In the genomic region with DNA sequence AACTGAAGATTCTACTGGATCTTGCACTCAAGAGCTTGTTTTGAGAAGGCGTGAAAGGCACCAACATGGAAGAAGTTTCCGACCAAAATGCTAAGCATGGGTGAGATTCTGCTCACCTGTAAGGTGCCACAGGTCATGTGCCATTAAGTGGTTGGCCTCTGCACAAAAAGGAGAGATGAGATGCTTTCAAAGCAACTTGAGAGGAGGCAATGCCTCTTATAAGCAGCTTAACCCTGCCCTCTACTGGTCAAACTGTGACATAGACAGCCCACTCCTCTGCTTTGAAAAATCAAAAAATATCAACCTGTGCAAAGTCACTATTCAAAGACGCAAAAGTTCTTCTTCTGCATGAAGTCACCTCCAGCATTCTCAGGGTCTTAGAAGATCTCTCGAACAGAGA, we compare ENCODE assay signal across 8 mouse cellular contexts. TPM values are rescaled to one million over a fixed set of nuclear protein-coding genes. Genes with fewer than 3 reads are reported as not detected.
DNase-seq lines count a peak whose midpoint lies in the region; ATAC-seq and TF ChIP-seq lines count a peak whose summit lies in the region.

No protein-coding gene starts in this region.

- no peak overlapping the region for H3K9ac ChIP-seq in neural tube, embryonic 14.5 days (replicated peaks; ENCODE audit: low read depth, low read length)

- TF ChIP-seq POLR2A in spleen, adult 2 months (IDR thresholded peaks at IDR 0.05; ENCODE audit: low read depth, low read length), result no peak

- peak; percentile 77 for ATAC-seq in neural tube, embryonic 14.5 days (ENCODE audit: low read depth)

- intact Hi-C loops in heart, postnatal 36 days (cut with DNase I), result loop anchor here (5.0 to 10.0 kb wide), 2 partner anchors 810 to 1263 kb away; no protein-coding TSS in a partner anchor
- intact Hi-C loops in gastrocnemius, postnatal 14 days (cut with DNase I; ENCODE audit: low total_unique reads), result no loop called here

- 60% methylated on average over 4 of the region's 4 CpGs for WGBS in spleen, adult 2 months
- WGBS in limb, embryonic 10.5 days, result 49% methylated on average over 4 of the region's 4 CpGs
- WGBS in neural tube, embryonic 14.5 days, result 44% methylated on average over 4 of the region's 4 CpGs

- peak; percentile 82 for DNase-seq in heart, adult 11 months
- DNase-seq in heart, postnatal 36 days, result no peak
- DNase-seq in spleen, adult 2 months (ENCODE audit: low read depth in 1 of 2, low spot score in 2 of 2), result no peak
- DNase-seq in spleen, postnatal 14 days (ENCODE audit: low spot score in 2 of 2), result no peak
- DNase-seq in embryo, embryonic 9.5 days (ENCODE audit: extremely low spot score), result peak; percentile 51
- DNase-seq in limb, embryonic 10.5 days (ENCODE audit: low spot score), result peak; percentile 37
- no peak for DNase-seq in gastrocnemius, postnatal 14 days

- no peak overlapping the region for H3K27ac ChIP-seq in spleen, adult 2 months (ENCODE audit: insufficient read depth, low read length)
- H3K27ac ChIP-seq in limb, embryonic 10.5 days, result no peak overlapping the region
- no peak overlapping the region for H3K27ac ChIP-seq in neural tube, embryonic 14.5 days (ENCODE audit: low read depth, low read length)

- H3K4me2 ChIP-seq in neural tube, embryonic 14.5 days (ENCODE audit: low read depth, low read length), result no peak overlapping the region

- H3K4me3 ChIP-seq in spleen, adult 2 months (ENCODE audit: extremely low read depth, insufficient read depth, insufficient read length), result no peak overlapping the region
- no peak overlapping the region for H3K4me3 ChIP-seq in limb, embryonic 10.5 days
- no peak overlapping the region for H3K4me3 ChIP-seq in neural tube, embryonic 14.5 days (ENCODE audit: low read depth, low read length)

- peak; percentile 31; the same call in 1 of the 2 replicates for TF ChIP-seq CTCF in spleen, adult 2 months (IDR thresholded peaks at IDR 0.05; ENCODE audit: extremely low read depth, insufficient read depth, insufficient read length, insufficient replicate concordance)

- H3K27me3 ChIP-seq in spleen, adult 2 months (ENCODE audit: control insufficient read depth, insufficient read depth, low read length), result no peaks in the 10 kb centered on the region
- H3K27me3 ChIP-seq in limb, embryonic 10.5 days (ENCODE audit: low read depth, poor library complexity, severe bottlenecking), result no peaks in the 10 kb centered on the region
- H3K27me3 ChIP-seq in neural tube, embryonic 14.5 days (ENCODE audit: control insufficient read depth, insufficient read depth, low read length), result no peaks in the 10 kb centered on the region

- peaks cover 3% of the 10 kb centered on the region for H3K4me1 ChIP-seq in spleen, adult 2 months (ENCODE audit: control insufficient read depth, insufficient read depth, insufficient read length)
- no peaks in the 10 kb centered on the region for H3K4me1 ChIP-seq in limb, embryonic 10.5 days
- H3K4me1 ChIP-seq in neural tube, embryonic 14.5 days (ENCODE audit: control insufficient read depth, insufficient read depth, low read length), result no peaks in the 10 kb centered on the region

- 0 out of 2 replicates have a peak, but pooled peaks cover 1% of the 10 kb centered on the region for H3K36me3 ChIP-seq in spleen, adult 2 months (ENCODE audit: control insufficient read depth, insufficient read depth, low read length)
- H3K36me3 ChIP-seq in limb, embryonic 10.5 days, result no peaks in the 10 kb centered on the region
- no peaks in the 10 kb centered on the region for H3K36me3 ChIP-seq in neural tube, embryonic 14.5 days (ENCODE audit: control insufficient read depth, insufficient read depth, low read length)

- no peaks in the 10 kb centered on the region for H3K9me3 ChIP-seq in limb, embryonic 10.5 days (replicated peaks)
- no peaks in the 10 kb centered on the region for H3K9me3 ChIP-seq in neural tube, embryonic 14.5 days (ENCODE audit: control insufficient read depth, low read length)

RNA-seq across cellular contexts. Expression of a gene that starts 6.3 kb away (rescaled TPM):
- total RNA-seq in heart, postnatal 36 days (2021), result 10 to 100 TPM; 52.3 to 56.0 TPM
- polyA plus RNA-seq in spleen, adult 2 months (2012; rRNA removed), result 49.1 and 60.4 TPM in 2 replicates
- polyA plus RNA-seq in limb, embryonic 10.5 days (2016; fragmentation: Nextera tagmentation; extraction: Ambion mirVana), result 67.9 and 79.1 TPM in 2 replicates
- 61.6 and 65.1 TPM in 2 replicates for polyA plus RNA-seq in neural tube, embryonic 14.5 days (2014; fragmentation: Nextera tagmentation; extraction: Ambion mirVana)
- total RNA-seq in gastrocnemius, postnatal 14 days (2021), result 10 to 100 TPM; 49.3 to 53.0 TPM

Comparison
In these comparisons a context has a peak if more than half of its experiments do, and no peak if none do; other contexts are left out.
1. DNase-seq: peak in heart, adult 11 months (single experiment), embryo, embryonic 9.5 days (single experiment) and limb, embryonic 10.5 days (single experiment); none in heart, postnatal 36 days (0 of 2), spleen, adult 2 months (0 of 2), spleen, postnatal 14 days (0 of 2) and gastrocnemius, postnatal 14 days (single experiment).